Mouse (Mus musculus): ENCODE results near the gene Padi1. TPM values are rescaled to one million over a fixed set of nuclear protein-coding genes. Genes with fewer than 3 reads are reported as not detected.
A peak's percentile ranks its signal among the peaks of the same experiment; 100 is the strongest.

The Padi1 gene
- total RNA-seq, 2 experiments from 2014 or later: not detected

DNA sequence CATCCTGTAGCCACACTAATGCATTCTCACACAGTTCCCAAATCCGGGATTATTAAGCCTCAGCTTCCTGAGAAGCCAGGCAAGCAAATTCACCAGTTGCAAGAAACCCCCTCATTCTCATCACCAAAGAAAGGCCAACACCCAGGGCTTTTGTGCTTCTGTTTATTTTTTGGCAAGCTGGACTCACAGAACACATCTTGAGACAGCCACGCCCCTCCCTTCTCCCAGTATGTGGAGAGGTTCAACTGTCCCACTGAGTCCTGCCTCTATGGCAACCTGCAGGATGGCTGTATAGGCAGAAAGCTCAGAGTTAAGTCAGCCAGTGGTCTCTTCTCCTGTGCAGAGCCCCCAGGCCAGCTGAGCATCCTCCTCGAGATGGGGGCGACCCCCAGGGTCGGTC, 60.4 kb downstream of the Padi1 start:
- no peak for DNase-seq (ENCODE audit: low spot score in 2 of 2)

DNA sequence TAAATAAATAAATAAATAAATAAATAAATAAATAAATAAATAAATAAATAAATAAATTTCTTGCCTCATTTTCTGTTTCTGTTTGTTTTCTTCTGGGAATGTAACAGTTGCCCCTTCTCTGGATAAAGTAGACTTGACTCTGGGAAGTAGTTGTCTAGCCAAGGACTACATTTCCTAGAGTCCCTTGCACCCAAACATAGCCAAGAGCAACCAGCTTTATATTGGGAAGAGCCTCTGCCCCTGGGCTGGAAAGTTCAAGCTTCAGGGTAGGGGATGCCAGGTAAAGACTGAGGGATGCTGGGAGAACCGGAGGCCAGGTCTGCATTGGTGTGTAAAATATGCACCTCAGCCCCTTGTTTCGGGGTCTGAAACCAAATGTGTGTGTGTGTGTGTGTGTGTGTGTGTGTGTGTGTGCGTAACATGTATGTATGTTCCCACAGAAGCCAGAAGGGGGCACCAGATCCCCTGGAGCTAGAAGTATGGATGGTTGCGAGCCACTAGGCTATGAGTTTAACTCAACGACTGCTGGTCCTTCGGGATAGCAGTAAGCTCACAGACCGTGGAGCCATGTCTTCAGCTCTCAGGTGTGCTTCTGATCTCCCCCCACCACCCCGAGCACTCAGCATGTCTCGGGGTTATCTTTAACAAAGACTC, 61.2 kb downstream of the Padi1 start:
- no peak for DNase-seq (ENCODE audit: low spot score in 2 of 2)

DNA sequence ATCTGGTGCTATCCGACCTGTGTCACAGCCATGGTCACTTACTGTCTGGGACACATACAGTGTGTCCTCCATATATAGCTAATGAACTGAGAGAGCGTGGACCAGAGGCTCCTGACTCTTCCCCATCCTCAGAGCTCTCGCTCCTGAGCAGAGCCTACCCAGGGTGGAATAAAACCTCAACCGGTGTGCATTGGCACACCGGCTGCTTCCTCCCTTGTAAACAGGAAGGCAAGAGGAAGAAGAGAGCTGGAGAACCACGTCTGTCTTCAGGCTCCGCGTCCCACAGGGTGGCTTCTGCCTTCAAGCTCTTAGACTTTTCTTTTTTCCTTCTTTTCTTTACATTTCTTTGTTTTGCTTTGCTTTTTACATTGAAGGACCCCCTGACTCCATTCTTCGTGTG, 62.8 kb downstream of the Padi1 start:
- DNase-seq (ENCODE audit: low spot score in 2 of 2): no peak

DNA sequence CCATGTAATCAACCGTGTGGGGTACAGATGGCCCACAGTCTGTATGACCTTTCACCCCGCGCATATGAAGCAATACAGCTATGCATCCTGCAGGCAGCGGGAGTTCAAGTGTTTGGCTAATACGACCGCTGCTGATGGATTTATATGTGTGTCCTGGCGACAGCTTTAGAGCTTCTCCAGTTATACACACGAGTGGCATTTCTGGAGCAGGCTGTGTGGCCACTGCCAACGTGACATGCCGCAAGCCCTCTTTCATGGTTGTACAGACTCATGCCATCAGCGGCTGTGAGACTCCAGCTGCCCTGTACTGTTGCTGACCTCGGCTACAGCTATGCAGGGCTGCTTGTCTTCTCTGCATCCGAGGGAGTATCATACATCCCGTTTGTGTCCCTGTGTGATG, 65.1 kb downstream of the Padi1 start:
- DNase-seq (ENCODE audit: low spot score in 2 of 2): no peak

DNA sequence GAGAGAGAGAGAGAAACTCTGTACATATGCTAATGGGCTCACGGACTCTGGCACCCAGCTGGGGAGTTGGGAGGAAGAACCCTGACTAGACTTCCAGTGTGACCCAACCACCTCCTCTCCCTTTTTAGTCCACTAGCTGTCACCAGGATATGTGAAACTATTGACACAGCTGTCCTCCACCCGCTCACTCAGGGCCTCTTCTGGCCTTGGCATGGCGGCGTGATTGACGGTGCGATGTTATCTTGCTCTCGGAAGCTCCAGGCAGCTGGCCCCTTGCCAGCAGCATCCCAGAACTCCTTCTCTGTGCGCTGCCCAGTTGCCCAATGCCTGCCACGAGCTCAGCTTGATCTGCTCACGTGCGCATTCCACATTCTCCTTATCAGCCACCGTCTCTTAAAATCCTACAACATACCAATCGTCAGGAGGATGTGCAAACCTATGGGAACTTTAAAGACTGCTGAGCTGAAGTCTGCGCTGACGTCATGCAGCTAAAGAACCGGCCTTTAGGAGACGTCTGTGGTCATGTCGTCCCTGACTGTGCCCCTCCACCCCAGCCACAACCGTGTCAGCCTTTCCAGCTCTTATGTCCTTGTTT, 65.7 kb downstream of the Padi1 start:
- no peak for DNase-seq (ENCODE audit: low spot score in 2 of 2)

DNA sequence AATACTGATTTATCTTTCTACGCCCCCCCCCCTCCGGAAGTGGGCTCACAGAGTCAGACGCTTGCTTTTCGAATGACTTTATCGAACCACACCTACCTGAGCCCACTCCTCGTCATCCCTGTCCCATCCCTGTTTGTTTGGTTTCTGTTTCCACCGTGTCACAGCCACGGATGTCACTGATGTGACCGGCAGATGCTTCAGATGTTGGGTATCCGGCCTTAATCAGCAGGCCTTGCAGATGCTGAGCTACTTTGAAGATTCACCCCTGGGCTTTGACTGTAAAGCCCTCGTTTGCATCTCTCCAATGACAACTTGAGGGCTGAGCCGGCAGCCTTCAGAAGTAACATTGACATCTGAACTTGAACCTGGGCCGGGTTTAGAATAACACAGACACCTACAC, 69.0 kb downstream of the Padi1 start:
- DNase-seq (ENCODE audit: low spot score in 2 of 2): no peak

DNA sequence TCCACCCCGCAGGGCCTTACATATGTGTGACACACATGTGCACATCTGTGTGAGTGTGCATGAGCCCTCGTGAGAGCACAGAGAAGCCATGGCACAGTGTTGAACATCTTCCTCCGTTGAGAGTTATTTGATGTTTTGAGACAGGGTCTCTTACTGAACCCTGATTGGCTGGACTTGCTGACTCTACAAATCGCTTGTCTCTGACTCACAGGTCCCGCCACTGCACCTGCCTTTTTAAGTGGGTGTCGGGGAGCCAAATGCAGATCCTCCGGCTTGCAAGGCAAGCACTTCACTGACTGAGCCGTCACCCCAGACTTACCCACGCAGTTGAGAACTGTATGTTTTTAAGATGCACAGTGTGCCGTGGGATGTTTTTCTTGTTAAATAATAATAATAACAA, 69.7 kb downstream of the Padi1 start:
- DNase-seq (ENCODE audit: low spot score in 2 of 2): no peak

DNA sequence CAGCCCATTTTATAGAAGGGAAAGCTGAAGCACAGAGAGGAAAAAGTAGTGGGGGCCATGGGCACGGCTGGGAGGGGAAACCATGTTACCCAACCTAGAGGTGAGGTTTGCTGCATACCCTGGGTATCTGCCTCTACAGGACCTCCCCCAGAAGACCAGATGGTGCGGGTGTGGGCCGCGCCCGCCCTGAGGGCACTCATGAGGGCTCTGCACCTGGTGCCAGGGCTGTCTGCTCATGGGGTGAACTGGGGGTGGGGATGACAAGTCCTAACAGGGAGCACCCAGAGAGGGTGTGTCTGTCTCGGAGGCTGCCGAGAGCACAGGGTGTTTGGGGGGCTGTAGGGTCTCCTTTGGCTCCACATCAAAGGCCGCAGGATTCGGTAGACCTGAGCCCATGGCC, 70.7 kb downstream of the Padi1 start:
- DNase-seq (ENCODE audit: low spot score in 2 of 2): no peak

DNA sequence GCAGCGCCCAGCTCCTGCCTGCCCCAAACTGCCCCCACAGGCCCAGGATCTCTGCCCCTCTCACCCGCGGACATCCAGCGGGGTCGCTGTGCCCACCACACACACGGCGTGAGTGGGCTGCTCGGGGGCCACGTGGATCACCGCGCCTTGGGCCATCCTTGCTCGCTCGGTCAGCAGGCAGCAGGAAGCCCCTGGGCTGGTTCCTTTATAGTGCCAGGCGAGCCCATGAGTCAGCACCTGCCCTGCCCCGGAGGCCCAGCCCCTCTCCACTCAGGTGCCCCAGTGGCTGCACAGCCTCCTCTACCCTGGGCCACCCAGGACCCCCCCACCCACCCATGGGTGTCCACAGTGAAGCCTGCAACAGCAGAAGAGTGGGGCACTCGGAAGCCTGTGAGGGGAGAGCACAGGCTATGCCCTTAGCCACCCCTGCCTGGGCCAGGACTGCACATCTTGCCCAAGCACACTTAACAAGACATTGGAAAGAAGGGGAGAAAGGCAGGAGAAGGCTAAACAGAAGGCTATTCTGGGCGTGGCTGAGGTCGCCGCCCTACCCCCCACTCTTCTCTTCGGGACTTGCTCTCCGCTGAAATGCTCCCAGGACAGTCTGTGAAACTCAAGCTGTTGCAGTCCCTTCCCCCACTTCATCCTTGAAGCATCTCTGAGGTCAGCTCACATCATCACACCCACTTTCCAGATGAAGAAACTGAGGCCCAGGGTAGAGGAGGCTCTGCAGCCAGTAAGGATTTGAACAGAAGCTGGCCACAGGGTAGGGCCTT, 71.4 kb downstream of the Padi1 start, which contains the start of gene Padi4:
Padi4 (minus strand) TSS at position 212 of the 776 bp plus-strand sequence.
- DNase-seq (ENCODE audit: low spot score in 2 of 2): no peak

DNA sequence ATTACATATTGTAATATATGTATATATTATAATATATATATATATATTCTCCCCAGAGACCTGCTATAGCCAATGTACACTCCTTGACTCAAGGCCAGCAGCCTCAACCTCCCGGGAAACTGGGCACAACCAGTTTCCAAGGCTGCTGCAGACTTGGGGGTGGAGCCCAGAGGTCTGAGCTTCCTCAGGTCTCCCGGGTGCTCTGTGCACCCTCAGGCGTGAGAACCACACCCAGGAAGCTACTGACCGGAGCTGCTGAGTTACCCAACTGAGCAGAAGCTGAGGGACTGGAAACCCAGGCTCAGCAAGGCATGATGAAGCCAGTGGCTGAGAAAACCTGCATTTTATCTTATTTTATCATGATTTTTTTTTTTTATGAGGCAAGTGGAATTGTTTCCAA, 74.5 kb downstream of the Padi1 start:
- DNase-seq (ENCODE audit: low spot score in 2 of 2): no peak

DNA sequence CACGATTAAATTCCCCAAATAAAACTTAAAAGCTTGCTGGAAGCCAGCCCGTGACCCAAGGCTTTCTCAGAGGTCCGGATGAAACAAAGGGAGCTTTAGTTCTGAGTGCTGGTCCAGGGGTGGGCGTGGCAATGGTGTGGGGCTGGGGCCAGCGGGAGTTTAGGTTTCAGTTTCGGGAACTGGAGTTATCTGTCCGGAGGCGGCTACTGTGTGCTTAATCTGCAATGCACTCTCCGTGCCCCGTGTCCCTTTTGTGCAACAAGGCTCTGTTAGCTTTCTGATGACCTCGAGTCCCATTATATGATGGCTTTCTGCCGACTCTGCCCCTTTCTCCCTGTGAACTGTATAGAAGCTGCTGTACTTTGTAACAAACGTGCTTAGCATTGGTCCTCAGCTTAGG, 75.1 kb downstream of the Padi1 start:
- no peak for DNase-seq (ENCODE audit: low spot score in 2 of 2)

DNA sequence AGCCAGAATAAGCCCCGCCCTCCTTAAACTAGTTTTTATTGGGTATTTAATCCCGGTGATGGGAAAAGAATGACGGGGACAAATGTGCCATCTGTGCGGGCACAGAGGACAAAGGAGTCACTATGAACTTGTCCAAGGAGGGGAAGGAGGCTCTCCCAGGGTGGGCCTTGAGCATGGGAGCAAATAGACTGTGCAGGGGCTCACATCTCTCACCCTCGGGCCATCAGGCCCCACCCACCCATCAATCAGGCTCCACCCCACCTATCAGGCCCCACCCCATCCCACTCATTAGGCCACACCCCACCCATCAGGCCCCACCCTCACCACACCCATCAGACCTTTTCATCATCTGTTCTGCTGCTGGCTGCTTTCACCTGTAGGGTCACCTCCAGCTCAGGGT, 76.6 kb downstream of the Padi1 start:
- no peak for DNase-seq (ENCODE audit: low spot score in 2 of 2)

DNA sequence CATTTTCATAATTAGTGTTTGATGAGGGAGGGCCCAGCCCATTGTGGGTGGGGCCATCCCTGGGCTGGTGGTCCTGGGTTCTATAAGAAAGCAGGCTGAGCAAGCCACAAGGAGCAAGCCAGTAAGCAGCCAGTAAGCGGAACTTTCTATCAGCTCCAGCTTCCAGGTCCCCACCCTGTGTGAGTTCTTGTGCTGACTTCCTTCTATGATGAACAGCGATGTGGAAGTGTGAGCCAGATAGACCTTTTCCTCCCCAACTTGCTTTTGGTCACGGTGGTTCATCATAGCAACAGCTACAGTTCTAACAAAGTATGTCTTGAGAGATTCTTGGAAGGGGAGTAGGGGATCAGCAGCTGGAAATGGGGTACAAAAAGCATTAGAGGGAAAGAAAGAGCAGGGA, 79.6 kb downstream of the Padi1 start:
- DNase-seq (ENCODE audit: low spot score in 2 of 2): no peak

DNA sequence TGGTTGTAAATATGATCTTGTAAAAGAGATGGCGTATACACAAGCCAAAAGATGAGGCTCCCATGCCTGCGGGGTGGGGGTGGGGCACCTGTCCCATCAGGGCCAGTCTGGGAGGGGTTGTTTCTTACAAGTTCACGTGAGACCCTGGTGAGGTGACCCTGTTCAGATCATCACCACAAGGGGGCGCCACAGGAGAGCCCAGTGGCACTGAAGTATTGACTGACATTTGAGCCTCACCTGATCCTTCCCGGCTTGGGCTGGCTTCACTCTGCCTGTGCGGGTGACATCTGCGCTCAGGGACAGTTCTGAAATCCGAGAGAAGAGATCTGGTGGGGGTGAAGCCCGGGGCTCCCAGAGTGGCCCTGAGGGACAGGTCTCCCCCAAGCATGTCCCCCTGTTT, 82.4 kb downstream of the Padi1 start:
- DNase-seq (ENCODE audit: low spot score in 2 of 2): peak; percentile 27 to 32

Other genes with a start within 250 kb of the Padi1 start
- gene Arhgef10l, start 179.8 kb downstream of the Padi1 start, total RNA-seq (2021): 10 to 100 TPM; 45.5 to 60.7 TPM
- 10 to 100 TPM; 64.7 to 68.5 TPM for gene Rcc2, start 145.2 kb downstream of the Padi1 start, total RNA-seq (2021)
- under 1 TPM; 0.21 to 0.69 TPM for gene Padi6, start 103.1 kb downstream of the Padi1 start, total RNA-seq (2021)
- not detected for gene Padi4, start 71.5 kb downstream of the Padi1 start, total RNA-seq (2021)
- gene Padi3, start 35.1 kb downstream of the Padi1 start, total RNA-seq (2021): under 1 TPM in 1 of 2 experiments, not detected in 1; 0.11 TPM
- gene Padi2, start 60.6 kb upstream of the Padi1 start, total RNA-seq (2021): 1 to 10 TPM; 8.0 to 9.6 TPM
- gene Sdhb, start 115.4 kb upstream of the Padi1 start, total RNA-seq (2021): 100 to 1,000 TPM; 202 to 204 TPM
- 100 to 1,000 TPM; 233 to 238 TPM for gene Atp13a2, start 141.1 kb upstream of the Padi1 start, total RNA-seq (2021)
- 10 to 100 TPM; 20.9 TPM for gene Mfap2, start 164.6 kb upstream of the Padi1 start, total RNA-seq (2021)
- 10 to 100 TPM; 32.2 to 42.8 TPM for gene Crocc, start 214.8 kb upstream of the Padi1 start, total RNA-seq (2021)
- 10 to 100 TPM; 43.7 to 48.4 TPM for gene Necap2, start 232.6 kb upstream of the Padi1 start, total RNA-seq (2021)
- gene Spata21, start 242.6 kb upstream of the Padi1 start, total RNA-seq (2021): under 1 TPM; 0.27 to 0.53 TPM